Mouse (Mus musculus) Patski (cell line): ENCODE results near the gene Gm13694. TPM values are rescaled to one million over a fixed set of nuclear protein-coding genes. Genes with fewer than 3 reads are reported as not detected.

Experiments used
- ATAC-seq: fragments of 100-300 bp; one replicate; pipeline ENCODE4 v1.8.0; 2021
- CTCF ChIA-PET: fragments of 350-600 bp; sonication (Branson Sonifier 250); formaldehyde crosslinking; loops from one replicate; lab custom pipeline; 2022; ENCODE audit warnings: inconsistent platforms; lab: Charles Lee
- POLR2A ChIA-PET: fragments of 350-600 bp; sonication (Branson Sonifier 250); formaldehyde crosslinking; loops from one replicate; lab custom pipeline; 2022; ENCODE audit warnings: antibody characterized with exemption, inconsistent platforms; lab: Charles Lee
- DNase-seq: peaks from one replicate; pipeline ENCODE4 v3.0.0-alpha.2; 2011; ENCODE audit warnings: low read depth, low spot score
- H3K27me3 ChIP-seq: fragments of 371-371 bp; one replicate; pipeline ENCODE4 v1.5.1; 2021
- CTCF ChIP-seq: fragments of 100-300 bp; IDR thresholded peaks from one replicate; pipeline ENCODE4 v1.5.1; 2021
- in situ Hi-C: fragments of 300-500 bp; cut with MboI; formaldehyde crosslinking; loops from 3 replicates; pipeline ENCODE4 v1.11.1; 2018; ENCODE audit warnings: low pct_unique_long_range_greater_than_20kb, mixed read lengths
- polyA plus RNA-seq: library from polyadenylated mRNA; unstranded; gene quantifications from one replicate; pipeline ENCODE4 v1.2.3, GENCODE M21; 2021

Gene Gm13694
- polyA plus RNA-seq, 1 experiment from 2014 or later = 1.3 TPM

GRCm38 (mm10) chr2:84025217-84025616, 46.5 kb downstream of the Gm13694 start:
- ChIA-PET POLR2A (no interaction called here), CTCF (no interaction called here)
- ATAC-seq (no peak), DNase-seq (no peak)
- no peak for TF ChIP-seq CTCF
- in situ Hi-C loops = no loop called here
- H3K27me3 ChIP-seq = peaks cover 51% of the 10 kb centered on the region

Other genes with a start within 250 kb of the Gm13694 start
- gene Fam171b, start 166.3 kb upstream of the Gm13694 start, polyA plus RNA-seq = 0.49 TPM
- not detected for gene Zswim2, start 37.7 kb upstream of the Gm13694 start, polyA plus RNA-seq
- gene Gm13698, start 23.2 kb upstream of the Gm13694 start, polyA plus RNA-seq = 1.3 TPM
- gene Gm13693, start 17.4 kb upstream of the Gm13694 start, polyA plus RNA-seq = 1.3 TPM
- not detected for gene Gm13695, start 11.6 kb upstream of the Gm13694 start, polyA plus RNA-seq
- gene Gm13696, start 5.8 kb upstream of the Gm13694 start, polyA plus RNA-seq = 1.3 TPM
- 1.3 TPM for gene Gm13697, start 5.8 kb downstream of the Gm13694 start, polyA plus RNA-seq
- gene Gm13691, start 11.6 kb downstream of the Gm13694 start, polyA plus RNA-seq = 1.3 TPM